Mouse (Mus musculus): ENCODE results near the gene Jph4.

Jph4 gene

DNA sequence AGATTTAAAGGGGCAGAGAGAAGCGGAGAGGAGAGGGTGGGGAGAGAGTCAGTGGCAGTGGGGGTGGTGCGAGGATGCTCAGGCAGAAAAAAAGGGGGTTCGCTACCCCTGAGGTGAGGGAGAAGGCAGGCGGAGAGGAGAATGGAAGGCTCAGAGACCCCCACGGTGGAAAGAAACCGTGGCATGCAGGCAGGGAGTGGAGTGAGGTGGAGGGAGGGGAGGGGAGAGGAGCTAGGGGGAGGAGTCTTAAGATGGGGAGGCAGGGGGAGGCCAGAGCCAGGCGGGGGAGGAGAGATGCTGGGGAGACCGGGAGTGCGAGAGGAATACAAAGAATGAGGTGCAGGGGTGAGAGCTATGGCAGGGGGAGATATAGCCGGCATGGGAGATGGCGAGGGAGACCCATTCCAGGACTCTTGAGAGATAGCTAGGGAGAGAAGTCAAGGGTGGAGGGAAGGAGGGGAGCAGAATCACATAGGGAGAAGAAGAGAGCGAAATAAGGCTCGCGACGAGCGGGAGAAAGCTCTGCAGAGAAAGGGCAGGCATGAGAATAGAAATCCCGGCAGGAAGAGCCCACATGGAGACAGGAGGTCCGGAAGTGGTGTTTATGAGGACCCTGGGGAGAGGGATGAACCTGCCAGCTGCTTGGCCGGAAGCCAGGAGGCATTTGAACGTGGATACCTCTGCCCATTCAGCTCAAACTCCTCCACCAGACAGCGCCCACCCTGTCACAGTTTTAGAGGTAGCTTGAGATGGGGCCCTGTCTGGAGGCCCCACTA, at the start of gene Jph4:
TSS of gene Jph4 (minus strand) at position 511 of the 776 bp plus-strand sequence.
- DNase-seq (ENCODE audit: low read depth, low spot score) = no peak

DNA sequence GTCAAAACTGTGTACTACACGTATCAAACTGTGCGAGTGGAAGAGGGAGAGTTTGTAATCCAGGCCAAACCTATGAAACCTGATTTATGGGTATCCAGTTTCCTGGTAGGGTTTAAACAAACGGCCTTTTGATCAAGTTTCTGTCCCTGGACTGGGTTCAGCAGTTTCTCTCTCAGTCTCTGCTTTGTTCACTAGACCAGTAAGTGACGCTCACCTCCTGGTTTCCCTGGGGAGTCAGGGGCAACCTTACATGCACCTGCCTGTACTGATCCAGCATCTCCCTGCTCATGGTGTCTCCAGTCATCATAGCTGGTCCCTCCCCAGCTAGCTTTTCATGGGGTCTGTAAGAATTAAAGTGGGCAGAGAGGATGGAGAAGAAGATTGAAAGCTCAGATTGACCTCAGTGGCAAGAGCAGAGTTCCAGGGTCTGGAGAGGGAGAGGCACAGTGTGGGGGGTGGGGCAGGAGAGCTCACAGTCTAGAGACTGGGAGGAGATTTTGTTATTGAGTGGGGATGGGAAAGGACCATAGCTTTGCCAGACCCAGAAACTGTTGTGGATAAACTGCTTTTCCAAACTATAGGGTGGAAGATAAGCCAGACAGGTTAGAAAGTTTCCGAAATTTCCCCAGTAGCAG, 47.6 kb upstream of the Jph4 start:
- DNase-seq (ENCODE audit: low read depth, low spot score) = no peak

DNA sequence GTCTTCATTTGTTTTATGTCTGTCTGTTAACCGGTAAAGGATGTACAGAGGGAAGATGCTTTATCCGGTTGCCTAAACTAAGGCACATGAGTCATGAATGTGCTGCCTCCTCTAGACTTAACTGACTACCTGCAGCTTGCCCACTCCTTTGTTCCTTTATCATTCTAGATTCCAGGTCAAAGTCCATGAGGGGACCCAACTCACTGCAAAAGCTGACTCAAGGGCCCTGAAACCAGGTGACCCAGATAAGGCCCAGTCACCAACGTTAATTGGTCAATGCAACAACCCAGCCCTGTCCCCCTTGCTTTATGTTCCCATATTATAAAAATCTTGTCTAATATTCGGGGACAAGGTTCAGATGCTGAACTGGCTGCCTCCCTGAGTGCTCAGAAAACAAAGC, 45.4 kb upstream of the Jph4 start:
- DNase-seq (ENCODE audit: low read depth, low spot score) = no peak

DNA sequence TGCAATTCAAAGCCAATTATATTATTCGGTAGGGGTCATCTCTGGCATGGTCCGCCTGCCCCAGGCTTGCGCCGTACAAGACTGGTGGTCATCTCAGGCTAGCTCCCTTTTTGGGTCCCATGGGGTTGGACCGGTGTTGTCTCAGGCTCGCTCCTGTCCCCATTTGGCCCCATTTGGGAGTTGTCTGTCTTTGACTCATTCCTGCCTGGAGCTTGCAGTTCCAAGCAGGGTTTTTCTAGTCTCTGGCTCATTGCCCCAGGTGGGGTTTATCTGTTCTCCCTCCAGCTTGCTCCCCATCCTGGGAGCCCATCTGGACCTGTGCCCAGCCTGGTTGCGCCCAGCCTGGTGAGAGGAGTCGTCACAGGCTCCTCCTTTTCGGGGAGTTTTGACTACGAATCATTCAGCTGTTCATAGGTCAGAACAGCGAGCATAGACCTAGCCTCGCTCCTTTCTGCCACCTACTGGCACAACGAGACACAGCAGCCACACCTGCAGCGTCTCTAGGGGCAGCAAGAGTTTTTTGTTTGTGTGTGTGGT, 44.4 kb upstream of the Jph4 start:
- peak; percentile 76 for DNase-seq (ENCODE audit: low read depth, low spot score)

DNA sequence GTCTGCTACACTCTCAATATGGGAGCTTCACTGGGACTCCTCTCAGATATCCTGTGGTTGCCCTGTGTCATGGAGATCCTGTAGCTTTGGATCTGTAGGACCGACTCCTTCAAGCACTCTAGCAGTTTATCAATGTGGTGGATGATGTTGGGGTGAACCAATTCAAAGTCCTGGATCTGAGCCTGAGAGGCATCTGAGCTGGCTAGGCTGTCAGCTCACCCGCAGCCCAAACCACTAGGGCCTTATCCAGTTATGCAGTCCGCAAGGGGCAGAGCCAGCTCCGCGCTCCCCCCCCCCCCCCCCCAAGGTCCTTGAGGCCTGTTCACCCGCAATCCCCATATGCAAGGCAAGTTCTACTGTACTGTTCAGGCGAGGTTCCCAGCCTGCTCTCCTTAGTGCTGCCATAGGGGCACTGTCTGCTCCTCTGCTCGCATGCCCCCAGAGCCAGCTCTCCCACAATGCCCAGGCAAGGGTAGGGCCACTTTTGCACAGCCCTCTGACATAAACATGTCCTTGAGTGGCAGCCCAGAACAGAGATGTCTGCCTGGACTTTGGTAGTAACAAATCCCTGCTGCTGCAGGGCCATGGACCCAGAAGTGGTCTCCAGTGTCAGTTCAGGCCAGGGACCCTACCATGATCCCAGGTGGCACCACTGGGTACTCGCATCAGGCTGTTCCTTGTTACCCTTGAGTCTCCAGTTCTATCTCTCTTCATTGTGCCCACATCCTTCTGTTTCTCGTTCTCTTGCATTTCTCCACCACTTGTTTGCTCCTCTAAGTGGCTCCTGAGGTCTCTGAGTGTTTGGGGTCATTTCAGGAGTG, 43.7 kb upstream of the Jph4 start:
- DNase-seq (ENCODE audit: low read depth, low spot score) = no peak

DNA sequence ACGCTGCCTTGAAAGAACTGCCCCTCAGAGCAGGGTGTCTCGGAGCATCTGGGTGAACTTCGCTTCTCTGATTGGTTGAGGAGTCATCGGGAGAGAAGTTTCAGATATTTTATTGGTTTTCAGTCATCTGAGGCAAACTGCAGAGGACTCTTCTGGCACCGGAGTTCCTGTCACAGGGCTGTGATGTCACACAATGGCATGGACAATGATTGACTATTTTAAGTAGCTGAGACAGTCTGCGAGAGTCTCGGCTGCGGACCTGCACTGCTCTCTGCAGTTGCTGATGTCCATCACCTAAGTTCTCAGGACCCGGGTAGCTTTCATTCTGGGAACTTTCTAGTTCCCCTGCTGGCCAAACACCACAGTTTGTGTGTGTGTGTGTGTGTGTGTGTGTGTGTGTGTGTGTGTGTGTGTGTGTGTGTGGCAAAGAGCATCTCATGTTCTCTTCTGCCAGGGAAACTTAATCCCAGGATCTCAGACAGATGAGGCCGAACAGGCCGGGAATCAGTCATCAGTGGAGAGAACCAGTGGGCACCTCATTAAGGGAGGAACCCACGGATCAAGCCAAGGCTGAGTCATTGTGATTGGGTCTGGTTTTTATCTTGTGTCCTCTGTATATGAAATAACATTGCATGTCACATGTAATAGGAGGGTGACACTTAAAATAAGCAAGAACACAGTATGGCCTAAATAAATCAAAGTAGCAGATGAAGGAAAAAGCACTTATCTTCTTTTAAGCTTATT, 40.8 kb upstream of the Jph4 start:
- no peak for DNase-seq (ENCODE audit: low read depth, low spot score)

DNA sequence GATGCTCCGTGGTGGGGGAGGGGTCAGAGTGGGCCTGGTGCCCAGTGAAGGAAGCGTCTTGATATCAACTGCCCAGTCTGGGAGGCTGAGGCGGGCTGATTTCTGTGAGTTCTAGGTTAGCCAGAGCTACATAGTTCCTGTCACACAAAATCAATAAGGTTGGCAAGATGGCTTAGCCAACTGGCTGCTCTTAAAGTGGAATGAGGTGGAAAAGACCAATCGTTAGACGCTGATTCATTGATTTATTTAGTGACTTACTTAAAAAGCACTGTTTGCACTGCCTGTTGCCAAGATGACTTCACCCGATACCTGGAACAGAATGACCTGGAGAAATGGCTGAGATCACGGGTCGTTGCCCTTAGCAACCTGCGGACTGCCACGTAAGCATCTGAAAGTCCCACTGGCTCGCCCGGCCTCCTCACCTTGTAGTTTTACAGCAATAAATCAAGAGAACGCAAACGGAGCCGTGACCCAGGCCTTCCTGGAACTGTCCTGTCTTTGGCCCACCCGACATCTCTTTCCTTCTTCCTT, 36.3 kb upstream of the Jph4 start:
- no peak for DNase-seq (ENCODE audit: low read depth, low spot score)

DNA sequence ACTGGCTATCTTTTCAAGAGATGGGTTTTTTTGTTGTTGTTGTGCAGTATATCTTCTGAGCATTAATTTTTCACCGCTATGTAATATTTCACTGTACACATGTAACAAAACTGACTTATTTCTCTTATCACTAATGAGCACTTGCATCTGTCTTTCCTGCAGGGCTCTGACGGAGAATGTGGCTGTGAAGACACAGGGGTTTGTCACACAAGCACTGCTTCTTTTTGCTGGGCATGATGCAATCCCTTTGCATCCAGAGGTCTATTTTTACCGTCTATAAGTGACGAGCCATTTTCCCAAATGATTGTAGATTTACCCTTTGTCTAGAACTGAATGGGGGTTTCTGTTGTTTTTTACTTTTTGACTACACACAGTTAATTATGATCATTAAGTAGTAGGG, 35.4 kb upstream of the Jph4 start:
- DNase-seq (ENCODE audit: low read depth, low spot score) = no peak

DNA sequence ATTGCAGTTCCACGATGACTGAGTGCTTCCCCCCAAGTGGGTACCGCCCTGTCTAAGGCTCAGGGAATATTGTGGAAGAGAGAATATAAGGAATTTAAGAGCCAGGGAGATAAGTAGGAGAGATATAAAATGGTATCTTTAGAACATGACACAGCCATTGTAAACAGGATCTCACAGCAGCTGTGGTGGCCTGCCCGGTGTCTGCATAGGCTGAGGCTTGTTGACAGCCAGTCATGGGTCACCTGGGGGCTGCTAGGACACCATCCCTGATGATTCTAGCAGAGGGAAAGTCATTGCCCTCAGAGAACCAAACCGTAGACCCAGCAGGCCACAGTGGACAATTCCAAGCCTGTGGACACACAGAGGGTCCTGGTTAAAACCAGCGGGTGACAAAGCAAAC, 34.2 kb upstream of the Jph4 start:
- no peak for DNase-seq (ENCODE audit: low read depth, low spot score)

DNA sequence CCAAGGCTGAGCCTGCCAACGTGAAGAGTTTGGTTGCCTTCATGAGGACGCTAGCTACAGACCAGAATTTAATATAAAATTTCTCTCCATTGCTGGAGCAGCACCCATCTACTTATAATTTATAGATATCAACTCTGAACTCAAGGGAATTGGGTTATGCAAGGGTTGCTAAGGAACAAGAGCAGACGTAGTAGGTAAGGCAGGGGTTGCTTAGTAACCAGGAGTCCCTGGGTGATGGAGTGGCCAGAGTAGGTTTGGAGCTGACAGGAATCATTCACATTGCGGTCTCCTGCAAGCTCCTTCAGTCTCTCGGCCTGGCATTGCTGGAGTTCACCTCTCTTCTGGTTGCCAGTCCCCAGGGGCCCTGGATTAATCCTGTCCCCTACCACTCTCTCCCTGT, 32.3 kb upstream of the Jph4 start:
- no peak for DNase-seq (ENCODE audit: low read depth, low spot score)

DNA sequence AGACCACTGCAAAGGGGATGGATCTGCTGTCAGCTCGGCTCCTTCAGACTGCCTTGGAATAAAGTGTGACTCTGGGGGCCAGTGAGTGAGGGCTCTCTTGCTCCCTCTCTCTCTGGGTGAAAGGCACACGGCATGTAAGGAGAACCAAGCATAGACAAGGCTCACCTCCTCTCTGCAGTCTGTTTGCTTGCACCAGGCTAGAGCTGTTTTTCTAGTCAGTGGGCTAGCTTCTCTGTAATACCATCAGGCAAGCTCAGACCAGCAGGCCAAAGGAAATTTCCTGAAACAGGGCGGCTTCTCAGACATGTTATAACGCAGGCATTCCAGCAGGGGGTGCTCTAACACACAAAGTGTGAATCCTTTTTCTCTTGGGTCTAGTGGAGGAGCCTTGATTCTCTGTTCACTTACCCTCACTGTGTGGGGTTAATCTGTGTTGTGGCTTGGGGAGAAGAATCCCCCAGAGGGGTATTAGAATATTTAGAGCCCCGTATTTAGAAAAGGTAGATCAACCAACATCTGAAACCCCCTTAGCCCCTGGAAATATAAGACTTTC, 31.7 kb upstream of the Jph4 start:
- DNase-seq (ENCODE audit: low read depth, low spot score) = peak; percentile 48

DNA sequence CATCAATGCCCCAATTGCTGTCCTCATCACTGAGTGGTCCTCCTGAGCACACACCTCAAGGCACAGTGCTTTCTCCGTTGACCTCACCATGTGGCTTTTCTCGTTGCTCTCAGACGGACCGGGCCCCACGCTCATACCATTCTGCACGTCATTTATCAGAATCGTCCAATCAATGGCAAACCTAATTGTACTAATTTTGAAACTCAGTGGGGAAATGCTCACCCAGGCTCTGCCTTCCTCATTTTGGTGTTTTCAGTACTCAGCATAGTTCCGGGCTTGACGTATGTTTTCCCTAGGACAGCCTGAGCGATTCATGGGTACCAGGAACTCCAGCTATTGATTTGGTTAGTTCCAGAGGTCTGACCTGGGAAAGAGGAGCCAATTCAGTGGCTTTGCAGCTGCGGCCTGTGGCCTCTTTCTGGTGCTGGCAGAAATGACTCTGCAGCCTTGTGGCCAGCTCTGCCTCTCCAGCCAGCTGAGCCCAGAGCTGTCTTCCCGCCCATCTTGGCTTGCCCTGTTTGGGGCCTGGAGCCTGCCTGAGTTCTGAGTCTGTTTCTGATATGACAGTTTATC, 30.2 kb upstream of the Jph4 start:
- DNase-seq (ENCODE audit: low read depth, low spot score) = no peak

DNA sequence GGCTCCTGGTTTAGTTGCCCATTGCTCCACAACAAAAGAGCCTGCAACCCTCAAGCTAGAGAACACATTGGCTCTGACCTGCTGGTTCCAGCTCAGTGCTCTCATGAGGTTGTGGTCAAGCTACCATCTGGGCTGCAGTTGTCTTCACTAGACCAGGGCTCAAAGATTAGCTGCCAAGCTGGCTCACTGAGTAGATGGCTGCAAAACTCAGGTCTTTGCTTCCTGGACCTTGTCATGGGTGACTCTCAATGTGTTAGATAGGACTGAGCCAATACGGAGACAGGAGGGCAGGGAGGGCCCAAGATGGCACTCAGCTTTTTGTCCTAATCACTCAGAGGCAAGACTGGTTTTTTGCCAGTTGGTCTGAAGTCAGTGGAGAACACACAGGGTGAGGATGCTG, 29.6 kb upstream of the Jph4 start:
- DNase-seq (ENCODE audit: low read depth, low spot score) = no peak

DNA sequence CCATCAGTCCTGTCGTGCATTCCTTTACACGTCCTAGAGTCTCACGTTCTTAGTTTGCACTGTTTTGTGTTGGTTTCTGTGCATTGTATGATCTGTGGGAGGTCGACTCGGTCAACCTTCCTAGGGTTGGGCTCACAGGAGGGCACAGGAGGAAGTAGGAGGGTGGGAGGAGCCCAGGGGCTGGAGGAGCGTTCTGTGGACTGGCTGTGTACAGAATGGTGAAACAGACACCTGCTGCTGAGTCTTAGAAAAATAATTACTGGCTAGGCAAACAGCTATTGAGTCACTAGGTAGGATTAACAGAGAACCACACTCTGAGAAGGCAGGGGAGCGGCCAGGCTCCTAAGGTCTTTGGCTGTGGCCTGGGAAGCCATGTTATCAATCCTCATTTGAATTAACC, 22.6 kb upstream of the Jph4 start:
- no peak for DNase-seq (ENCODE audit: low read depth, low spot score)

DNA sequence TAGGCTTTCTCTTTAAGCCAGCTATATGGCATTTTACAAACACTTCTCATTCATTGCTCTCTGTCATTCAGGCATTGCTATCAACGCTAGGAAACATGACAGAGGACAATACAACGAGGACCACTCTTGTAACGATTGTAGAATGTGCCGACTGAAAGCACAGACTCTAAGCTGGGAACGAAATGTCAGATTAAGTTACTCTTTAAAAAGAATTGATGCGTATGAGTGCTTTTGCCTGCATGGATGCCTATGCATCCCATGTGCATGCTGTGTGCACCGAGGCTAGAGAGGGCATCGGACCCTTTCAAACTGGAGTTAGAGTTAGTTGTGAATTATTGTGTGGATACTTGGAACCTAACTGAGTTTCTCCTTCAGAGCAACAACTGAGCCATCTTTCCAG, 18.9 kb upstream of the Jph4 start:
- DNase-seq (ENCODE audit: low read depth, low spot score) = no peak

DNA sequence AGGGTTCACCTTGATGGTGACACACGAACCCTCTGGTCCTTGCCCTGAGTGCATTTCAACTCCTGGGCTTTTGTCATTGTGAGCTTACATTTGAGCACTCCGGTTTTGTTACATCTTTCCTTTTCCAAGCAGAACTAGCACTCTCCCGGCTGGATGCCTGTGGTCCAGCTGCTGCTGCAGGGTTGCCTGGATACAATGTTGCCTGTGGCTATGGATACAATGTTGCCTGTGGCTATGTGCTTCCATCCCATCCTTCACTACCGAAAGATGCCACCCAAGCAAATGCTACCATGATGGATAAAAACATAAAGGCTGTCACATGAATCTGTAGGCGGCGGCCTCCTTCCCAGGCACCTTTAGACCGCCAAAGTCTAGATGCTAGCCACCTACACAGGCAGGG, 9.8 kb upstream of the Jph4 start:
- DNase-seq (ENCODE audit: low read depth, low spot score) = no peak

DNA sequence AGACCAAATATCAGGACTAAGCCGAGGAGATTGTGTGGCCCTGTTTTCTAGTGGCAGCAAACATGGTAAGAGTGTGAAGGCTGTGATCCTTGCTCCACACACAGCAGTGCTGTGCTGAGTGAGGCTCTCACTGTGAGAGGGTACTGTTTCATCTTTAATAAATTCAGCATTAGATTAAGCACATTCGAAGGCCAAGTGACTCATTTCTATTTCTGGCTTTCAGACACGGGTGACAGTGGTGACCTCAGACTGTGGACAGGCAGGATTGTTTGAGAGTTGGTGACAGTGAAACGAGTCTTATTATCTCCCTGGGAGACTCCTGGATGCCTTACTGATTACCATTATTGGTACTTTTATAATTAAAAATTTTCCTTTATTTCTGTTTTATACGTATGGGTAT, 9.0 kb upstream of the Jph4 start:
- DNase-seq (ENCODE audit: low read depth, low spot score) = no peak

DNA sequence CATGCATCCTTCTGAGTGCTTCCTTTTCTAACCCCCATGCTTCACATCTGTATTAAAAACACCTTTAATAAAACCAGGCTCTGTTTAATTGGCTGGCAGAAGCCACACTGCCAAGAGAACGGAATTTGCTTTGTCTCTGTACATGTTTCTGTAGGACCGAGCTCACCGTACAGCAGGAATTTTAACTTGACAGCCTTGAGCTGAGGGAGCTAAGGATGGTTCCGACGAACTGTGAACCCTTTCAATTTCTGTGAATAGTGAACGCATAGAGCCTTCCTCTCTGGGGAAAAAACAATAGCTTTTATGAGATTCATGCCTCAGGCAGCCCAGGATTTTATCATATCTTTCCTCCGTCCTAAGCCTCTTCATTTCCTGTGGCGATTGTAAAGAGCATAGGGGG, 5.6 kb upstream of the Jph4 start:
- DNase-seq (ENCODE audit: low read depth, low spot score) = no peak

DNA sequence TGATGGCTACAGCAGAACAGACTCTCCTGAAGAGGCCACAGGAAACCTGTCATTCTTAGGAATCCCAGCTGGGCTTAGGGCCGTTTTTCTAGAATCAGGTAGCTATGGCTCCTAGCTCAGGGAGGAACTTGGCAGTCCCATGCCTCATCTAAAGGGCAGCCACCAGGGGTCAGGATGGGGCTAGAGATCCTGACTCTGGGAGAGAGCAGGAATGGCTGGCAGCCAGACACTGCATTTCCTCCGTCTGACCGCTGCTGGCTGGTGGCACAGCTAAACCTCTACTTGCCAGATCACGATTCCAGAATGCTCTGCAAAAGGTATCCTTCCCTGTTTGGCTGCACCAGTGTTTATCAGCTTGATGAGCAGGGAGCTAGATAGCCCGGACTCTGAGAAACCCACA, 5.2 kb upstream of the Jph4 start:
- no peak for DNase-seq (ENCODE audit: low read depth, low spot score)

DNA sequence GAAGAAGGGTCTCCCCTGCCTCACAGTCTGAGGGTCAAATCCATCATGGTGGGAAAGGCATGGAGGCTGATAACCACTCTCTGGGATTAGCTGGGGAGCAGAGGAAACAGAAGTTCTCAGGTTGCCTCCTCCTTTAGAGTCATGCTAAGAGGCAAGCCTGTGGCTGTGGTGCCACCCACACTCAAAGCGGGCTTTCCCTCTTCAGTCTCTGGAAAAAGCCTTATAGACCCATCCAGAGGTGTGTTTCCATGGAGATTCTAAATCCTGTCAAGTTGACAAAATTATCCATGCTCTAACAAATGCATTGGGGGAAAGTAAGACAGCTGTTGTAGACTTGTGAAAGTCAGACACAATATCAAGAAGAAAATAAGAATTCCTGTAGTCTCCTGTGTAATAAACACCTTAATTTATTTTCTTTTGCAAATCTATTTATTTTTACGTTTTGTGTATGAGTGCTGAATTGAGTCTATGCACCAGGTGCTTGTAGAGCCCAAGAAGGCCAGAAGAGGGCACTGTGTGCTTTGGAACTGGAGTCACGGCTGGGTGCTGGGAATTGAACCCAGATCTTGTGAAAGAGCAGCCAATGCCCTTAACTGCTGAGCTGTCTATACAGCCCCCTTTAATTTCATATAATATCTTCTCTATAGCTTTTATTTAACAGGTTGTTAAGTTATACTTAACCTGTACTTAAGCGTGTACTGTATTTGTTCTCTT, 2.8 kb upstream of the Jph4 start:
- DNase-seq (ENCODE audit: low read depth, low spot score) = no peak
